Comparison of ENCODE assay signal across 7 mouse cellular contexts in genomic region chr19:53310771-53311523, GRCm38 (mm10). TPM values are rescaled to one million over a fixed set of nuclear protein-coding genes. Genes with fewer than 3 reads are reported as not detected.
DNase-seq lines count a peak whose midpoint lies in the region; ATAC-seq and TF ChIP-seq lines count a peak whose summit lies in the region.

No protein-coding gene starts in this region.

- ATAC-seq in embryonic facial prominence, embryonic 15.5 days (ENCODE audit: insufficient number of reproducible peaks, low FRiP score, low TSS enrichment, low read depth), result no peak
- no peak for ATAC-seq in midbrain, embryonic 16.5 days

- H3K9me3 ChIP-seq in CH12.LX (replicated peaks; ENCODE audit: low read length), result no peaks in the 10 kb centered on the region
- no peaks in the 10 kb centered on the region for H3K9me3 ChIP-seq in embryonic facial prominence, embryonic 15.5 days (replicated peaks)
- H3K9me3 ChIP-seq in limb, embryonic 10.5 days (replicated peaks), result no peaks in the 10 kb centered on the region
- no peaks in the 10 kb centered on the region for H3K9me3 ChIP-seq in midbrain, embryonic 16.5 days (replicated peaks; ENCODE audit: control insufficient read depth, low read length, poor library complexity, severe bottlenecking)

- H3K79me2 ChIP-seq in CH12.LX (replicated peaks; ENCODE audit: control insufficient read depth, extremely low read depth, insufficient read depth, poor library complexity, severe bottlenecking), result no peaks in the 10 kb centered on the region

- intact Hi-C loops in heart, postnatal 10 days (cut with DNase I), result loop anchor here (1.0 to 5.0 kb wide), 3 partner anchors 56 to 169 kb away; partner anchors contain the start of gene Add3

- peak overlapping the region; percentile 68 to 90 (median 77) for H3K4me3 ChIP-seq in CH12.LX (replicated peaks in 1 of 3; ENCODE audit: low read depth in 2 of 3, low read length in 2 of 3, poor library complexity in 1 of 3)
- peak overlapping the region; percentile 59 for H3K4me3 ChIP-seq in embryonic facial prominence, embryonic 15.5 days (replicated peaks)
- H3K4me3 ChIP-seq in limb, embryonic 10.5 days, result peak overlapping the region; percentile 96
- H3K4me3 ChIP-seq in midbrain, embryonic 16.5 days (ENCODE audit: low read depth, low read length), result peak overlapping the region; percentile 98

- no peak for TF ChIP-seq EP300 in CH12.LX (IDR thresholded peaks at IDR 0.05; ENCODE audit: low read length)

- H3K27ac ChIP-seq in CH12.LX (ENCODE audit: insufficient read depth, low read depth), result peak overlapping the region; percentile 19; the same call in 1 of the 2 replicates
- peak overlapping the region; percentile 97 for H3K27ac ChIP-seq in embryonic facial prominence, embryonic 15.5 days (replicated peaks)
- peak overlapping the region; percentile 96 for H3K27ac ChIP-seq in limb, embryonic 10.5 days
- peak overlapping the region; percentile 95 for H3K27ac ChIP-seq in midbrain, embryonic 16.5 days (ENCODE audit: low read length)

- WGBS in embryonic facial prominence, embryonic 15.5 days, result under 1% methylated on average over 48 of the region's 48 CpGs
- WGBS in limb, embryonic 10.5 days, result under 1% methylated on average over 48 of the region's 48 CpGs
- WGBS in midbrain, embryonic 16.5 days, result under 1% methylated on average over 46 of the region's 48 CpGs

- H3K9ac ChIP-seq in CH12.LX (ENCODE audit: insufficient read depth, low read depth), result peak overlapping the region; percentile 83
- H3K9ac ChIP-seq in embryonic facial prominence, embryonic 15.5 days, result peak overlapping the region; percentile 63
- H3K9ac ChIP-seq in midbrain, embryonic 16.5 days (ENCODE audit: low read depth, low read length), result peak overlapping the region; percentile 87

- dilution Hi-C loops in CH12.LX (cut with MboI; ENCODE audit: extremely low pct_ligation_motif_present, extremely low pct_unique_long_range_greater_than_20kb, low sequenced_read_pairs), result no loop called here

- peak overlapping the region; percentile 89 for H3K4me2 ChIP-seq in CH12.LX (ENCODE audit: insufficient read depth, low read depth, poor library complexity, severe bottlenecking)
- peak overlapping the region; percentile 90 for H3K4me2 ChIP-seq in embryonic facial prominence, embryonic 15.5 days (replicated peaks)
- peak overlapping the region; percentile 89 for H3K4me2 ChIP-seq in midbrain, embryonic 16.5 days (ENCODE audit: low read length)

- TF ChIP-seq POLR2A in CH12.LX (IDR thresholded peaks at IDR 0.05; ENCODE audit: low read depth, low read length), result no peak

- H3K4me1 ChIP-seq in CH12.LX (ENCODE audit: control insufficient read depth in 1 of 2, insufficient read depth in 2 of 2), result peaks cover 16 to 25% of the 10 kb centered on the region in 2 experiments
- H3K4me1 ChIP-seq in embryonic facial prominence, embryonic 15.5 days, result peaks cover 22% of the 10 kb centered on the region
- H3K4me1 ChIP-seq in limb, embryonic 10.5 days, result peaks cover 42% of the 10 kb centered on the region
- H3K4me1 ChIP-seq in midbrain, embryonic 16.5 days (ENCODE audit: control insufficient read depth, insufficient read depth, low read length), result peaks cover 17% of the 10 kb centered on the region

- no peak for TF ChIP-seq CTCF in CH12.LX (conservative IDR thresholded peaks at IDR 0.05 in 1 of 2, IDR thresholded peaks at IDR 0.05 in 1 of 2; ENCODE audit: low read depth in 2 of 2, low read length in 2 of 2)

- H3K36me3 ChIP-seq in CH12.LX (replicated peaks in 1 of 2; ENCODE audit: control insufficient read depth in 1 of 2, insufficient read depth in 1 of 2, low read length in 1 of 2), result no peaks in the 10 kb centered on the region
- H3K36me3 ChIP-seq in embryonic facial prominence, embryonic 15.5 days, result no peaks in the 10 kb centered on the region
- H3K36me3 ChIP-seq in limb, embryonic 10.5 days, result no peaks in the 10 kb centered on the region
- no peaks in the 10 kb centered on the region for H3K36me3 ChIP-seq in midbrain, embryonic 16.5 days (ENCODE audit: control insufficient read depth, insufficient read depth, low read length)
- no peaks in the 10 kb centered on the region for H3K36me3 ChIP-seq in splenic B cell, adult 2 months (ENCODE audit: control insufficient read depth, insufficient read depth, low read length, poor library complexity, severe bottlenecking)

- TF ChIP-seq RAD21 in CH12.LX (IDR thresholded peaks at IDR 0.05; ENCODE audit: low read depth, low read length), result no peak

- DNase-seq in CH12.LX (ENCODE audit: extremely low read depth) (no peak), adipocyte (ENCODE audit: low spot score) (peak; percentile 73)
- peak; percentile 67 to 68 for DNase-seq in heart, postnatal 10 days
- DNase-seq in limb, embryonic 10.5 days (ENCODE audit: low spot score), result peak; percentile 77
- DNase-seq in splenic B cell, adult 2 months (ENCODE audit: low read depth, low spot score), result peak; percentile 54

- in situ Hi-C loops in CH12.LX (cut with MboI; ENCODE audit: low pct_ligation_motif_present, low pct_unique_long_range_greater_than_20kb, low sequenced_read_pairs), result loop anchor here (10.0 kb wide), 1 partner anchor 56 kb away; no protein-coding TSS in a partner anchor

- peaks cover 17% of the 10 kb centered on the region for H3K27me3 ChIP-seq in CH12.LX (replicated peaks)
- no peaks in the 10 kb centered on the region for H3K27me3 ChIP-seq in embryonic facial prominence, embryonic 15.5 days
- no peaks in the 10 kb centered on the region for H3K27me3 ChIP-seq in limb, embryonic 10.5 days (ENCODE audit: low read depth, poor library complexity, severe bottlenecking)
- H3K27me3 ChIP-seq in midbrain, embryonic 16.5 days (ENCODE audit: control insufficient read depth, insufficient read depth, low read depth, low read length), result no peaks in the 10 kb centered on the region
- H3K27me3 ChIP-seq in splenic B cell, adult 2 months (ENCODE audit: control insufficient read depth, insufficient read depth, low read length, poor library complexity, severe bottlenecking), result no peaks in the 10 kb centered on the region; the same call in 1 of the 2 replicates

TF ChIP-seq in CH12.LX, 34 proteins besides CTCF, POLR2A, EP300 and RAD21 (continues in another document):
- TF ChIP-seq MXI1 (IDR thresholded peaks at IDR 0.05; ENCODE audit: low read depth, low read length), result no peak
- TF ChIP-seq ETS1 (conservative IDR thresholded peaks at IDR 0.05; ENCODE audit: low read depth, low read length), result no peak
- TF ChIP-seq POLR2AphosphoS2 (IDR thresholded peaks at IDR 0.05; ENCODE audit: low read depth, low read length), result no peak
- TF ChIP-seq CHD2 (IDR thresholded peaks at IDR 0.05; ENCODE audit: low read length), result no peak
- TF ChIP-seq ZNF384 (IDR thresholded peaks at IDR 0.05; ENCODE audit: low read depth, low read length), result peak; percentile 51
- no peak for TF ChIP-seq IRF4 (IDR thresholded peaks at IDR 0.05; ENCODE audit: low read depth, low read length)
- TF ChIP-seq MYC (IDR thresholded peaks at IDR 0.05; ENCODE audit: low read depth, low read length), result no peak
- no peak for TF ChIP-seq KAT2A (IDR thresholded peaks at IDR 0.05; ENCODE audit: insufficient replicate concordance, low read length)
- no peak for TF ChIP-seq USF1 (IDR thresholded peaks at IDR 0.05; ENCODE audit: low read depth, low read length)
- TF ChIP-seq NRF1 (IDR thresholded peaks at IDR 0.05; ENCODE audit: low read depth, low read length), result no peak
- TF ChIP-seq NELFE (IDR thresholded peaks at IDR 0.05; ENCODE audit: low read depth, low read length), result no peak
- TF ChIP-seq ZMIZ1 (IDR thresholded peaks at IDR 0.05; ENCODE audit: low read depth, low read length), result no peak
- no peak for TF ChIP-seq MEF2A (IDR thresholded peaks at IDR 0.05; ENCODE audit: borderline replicate concordance, low read depth, low read length)
- no peak for TF ChIP-seq JUN (IDR thresholded peaks at IDR 0.05; ENCODE audit: insufficient read depth, low read depth, low read length)
- TF ChIP-seq USF2 (conservative IDR thresholded peaks at IDR 0.05; ENCODE audit: low read depth, low read length), result no peak
- TF ChIP-seq TBP (conservative IDR thresholded peaks at IDR 0.05; ENCODE audit: low read depth, low read length), result no peak
- TF ChIP-seq SIN3A (IDR thresholded peaks at IDR 0.05; ENCODE audit: low read length), result peak; percentile 49; the same call in 1 of the 2 replicates
- no peak; the same call in 1 of the 2 replicates for TF ChIP-seq TCF12 (IDR thresholded peaks at IDR 0.05; ENCODE audit: low read depth, low read length)
- no peak for TF ChIP-seq HCFC1 (IDR thresholded peaks at IDR 0.05; ENCODE audit: low read depth, low read length)
- TF ChIP-seq E2F4 (IDR thresholded peaks at IDR 0.05; ENCODE audit: insufficient replicate concordance, low read depth, low read length), result no peak
- TF ChIP-seq MAFK (IDR thresholded peaks at IDR 0.05; ENCODE audit: insufficient replicate concordance, low read length), result no peak
- 0 out of 2 replicates have a peak, but pooled peaks have one; percentile 12 for TF ChIP-seq CHD1 (IDR thresholded peaks at IDR 0.05; ENCODE audit: low read depth, low read length)
- TF ChIP-seq RCOR1 (conservative IDR thresholded peaks at IDR 0.05; ENCODE audit: low read depth, low read length), result no peak
- TF ChIP-seq UBTF (IDR thresholded peaks at IDR 0.05; ENCODE audit: low read depth, low read length), result 0 out of 2 replicates have a peak, but pooled peaks have one; percentile 16
- no peak for TF ChIP-seq SMC3 (IDR thresholded peaks at IDR 0.05; ENCODE audit: low read depth, low read length)
- no peak for TF ChIP-seq PAX5 (IDR thresholded peaks at IDR 0.05; ENCODE audit: low read length)
- 0 out of 2 replicates have a peak, but pooled peaks have one; percentile 29 for TF ChIP-seq MAZ (IDR thresholded peaks at IDR 0.05; ENCODE audit: low read depth, low read length)
- TF ChIP-seq ZC3H11A (IDR thresholded peaks at IDR 0.05; ENCODE audit: low read depth, low read length), result no peak
- TF ChIP-seq ELF1 (IDR thresholded peaks at IDR 0.05; ENCODE audit: low read depth, low read length), result no peak
- TF ChIP-seq ZKSCAN1 (IDR thresholded peaks at IDR 0.05; ENCODE audit: borderline replicate concordance, low read depth, low read length), result no peak
- no peak for TF ChIP-seq GABPA (IDR thresholded peaks at IDR 0.05; ENCODE audit: insufficient replicate concordance, low read depth, low read length)
- TF ChIP-seq BHLHE40 (IDR thresholded peaks at IDR 0.05; ENCODE audit: low read depth, low read length), result no peak

RNA-seq across cellular contexts. Expression of gene Mxi1, which starts 0.6 kb away (rescaled TPM):
- total RNA-seq in CH12.LX (2012; rRNA removed) (8.1 and 19.9 TPM in 2 replicates), CH12.LX (2014; rRNA removed) (14.5 and 18.9 TPM in 2 replicates)
- polyA plus RNA-seq in CH12.LX (2012; ENCODE audit: insufficient read length, low read depth), result 10.6 and 10.9 TPM in 2 replicates
- 41.7 and 47.9 TPM in 2 replicates for polyA plus RNA-seq in embryonic facial prominence, embryonic 15.5 days (2015; fragmentation: Nextera tagmentation; extraction: Ambion mirVana)
- 10 to 100 TPM; 36.3 to 39.9 TPM for total RNA-seq in heart, postnatal 10 days (2021)
- polyA plus RNA-seq in limb, embryonic 10.5 days (2016; fragmentation: Nextera tagmentation; extraction: Ambion mirVana), result 28.6 and 32.4 TPM in 2 replicates
- polyA plus RNA-seq in midbrain, embryonic 16.5 days (2015; fragmentation: Nextera tagmentation; extraction: Ambion mirVana), result 37.2 and 40.8 TPM in 2 replicates

Comparison
In these comparisons a context has a peak if more than half of its experiments do, and no peak if none do; other contexts are left out.
1. H3K27ac ChIP-seq: peak in every context shown above with its lines; median percentile 97 in embryonic facial prominence, embryonic 15.5 days; 96 in limb, embryonic 10.5 days; 95 in midbrain, embryonic 16.5 days; 19 in CH12.LX.